Mouse (Mus musculus) thymus, postnatal 4 days (tissue): Measurements from ENCODE around the gene Ubxn4.
"Not testable (repeated sequence)": the region's sequence is repeated elsewhere in the genome, so short reads cannot be mapped to it uniquely, and the experiment has no call there.

Experiments used
- DNase-seq: peaks from one replicate; pipeline ENCODE4 v3.0.0; 2021

The Ubxn4 gene

GRCm38 (mm10) chr1:128243627-128243995 is at the start of gene Ubxn4:
Gene Ubxn4, plus strand, starts transcription at chr1:128243964.
- no peak for DNase-seq

- DNase-seq = no peak
Measured at GRCm38 (mm10) chr1:128194011-128194410, 49.8 kb upstream of the Ubxn4 start.

- DNase-seq = no peak
Measured at GRCm38 (mm10) chr1:128197353-128197752, 46.4 kb upstream of the Ubxn4 start.

GRCm38 (mm10) chr1:128213261-128213660 is 30.5 kb upstream of the Ubxn4 start:
- DNase-seq = no peak

DNA sequence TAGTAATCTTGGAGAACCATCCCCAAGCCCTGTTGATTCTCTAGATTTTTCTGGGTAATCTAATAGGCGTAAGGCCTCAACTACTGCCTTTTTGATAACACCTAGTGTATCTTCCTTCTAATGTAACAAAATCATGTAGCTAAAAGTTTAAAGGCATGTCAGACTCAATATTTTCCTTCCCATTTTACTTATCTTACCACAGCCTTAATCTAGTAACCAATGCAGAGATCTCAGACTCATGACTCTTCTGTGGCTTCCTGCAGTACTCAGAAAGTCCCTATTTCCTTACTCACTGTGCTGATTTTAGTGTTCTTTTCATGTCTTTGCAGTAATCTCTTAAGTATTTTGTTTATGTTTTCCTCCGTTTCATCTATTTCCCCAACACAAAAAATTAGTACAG is 21.9 kb upstream of the Ubxn4 start:
- DNase-seq = no peak

DNA sequence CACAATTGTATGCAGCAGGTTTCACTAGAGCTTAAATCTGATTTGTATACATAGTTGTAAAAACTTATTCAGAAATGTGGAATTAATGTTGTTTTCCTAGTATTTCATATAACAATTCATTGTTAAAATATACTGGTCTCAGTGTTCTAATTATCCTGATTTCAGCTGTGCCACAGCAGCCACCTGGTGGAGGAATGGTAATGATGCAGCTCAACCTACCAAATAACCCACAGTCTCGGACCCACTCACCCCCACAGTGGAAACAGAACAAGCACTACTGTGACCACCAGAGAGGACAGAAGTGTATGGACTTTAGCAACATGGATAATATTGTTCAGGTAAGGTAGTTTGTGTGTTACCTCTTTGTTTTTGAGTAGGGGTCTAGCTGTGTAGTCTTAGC is 20.5 kb upstream of the Ubxn4 start:
- no peak for DNase-seq

DNA sequence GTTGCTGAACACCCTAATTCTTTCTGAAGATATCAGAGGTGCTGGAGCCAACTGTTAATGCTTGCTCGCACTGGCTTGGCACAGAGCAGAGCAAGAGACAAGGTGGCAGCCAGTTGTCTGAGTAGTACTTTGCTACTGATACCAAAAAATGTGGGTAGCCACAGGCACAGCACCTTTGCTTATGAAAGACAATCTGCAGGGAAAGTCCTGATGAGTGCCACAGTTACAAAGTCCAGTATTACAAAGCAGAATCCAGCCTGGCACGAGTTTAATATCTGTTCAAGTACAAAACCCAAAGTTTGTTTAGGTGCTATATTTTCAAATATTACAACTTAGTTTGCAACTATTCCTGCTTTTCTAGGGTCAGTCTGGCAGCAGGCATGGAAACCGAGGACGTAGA is 8.6 kb upstream of the Ubxn4 start:
- no peak for DNase-seq

DNA sequence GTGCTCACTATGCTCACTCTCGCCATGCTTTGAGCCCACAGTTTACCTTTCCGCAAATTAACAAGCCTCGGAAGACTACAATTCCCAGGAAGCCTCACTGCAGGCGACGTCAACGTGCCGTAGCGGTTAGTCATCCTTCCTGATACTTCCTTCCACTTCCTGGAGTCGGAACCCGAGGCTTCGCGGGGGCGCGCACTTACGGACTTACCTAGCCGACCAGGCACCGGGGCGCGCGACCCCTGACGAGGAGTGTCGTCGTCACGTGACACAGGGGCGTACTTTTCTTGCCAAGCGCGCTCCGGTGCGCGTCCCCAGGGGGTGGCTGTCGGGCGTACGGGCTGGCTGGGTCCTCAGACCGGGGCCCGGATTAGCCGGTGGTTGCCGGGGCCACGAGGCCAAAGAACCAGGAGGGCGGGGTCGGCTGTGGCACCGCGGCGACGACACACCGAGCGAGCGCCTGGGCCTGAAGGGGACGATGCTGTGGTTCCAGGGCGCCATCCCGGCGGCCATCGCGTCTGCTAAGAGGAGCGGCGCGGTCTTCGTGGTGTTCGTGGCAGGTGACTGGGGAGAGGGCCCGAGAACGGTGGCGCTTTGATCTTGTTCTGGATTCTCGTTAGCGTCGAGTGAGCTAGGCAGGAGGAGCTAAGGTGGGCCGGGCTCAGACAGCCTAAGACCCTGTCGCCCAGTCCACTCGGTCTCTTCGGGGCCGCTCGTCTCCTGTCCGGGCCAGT is 397 bp downstream of the Ubxn4 start:
- DNase-seq = peak; percentile 99

GRCm38 (mm10) chr1:128244727-128245355 is 1.1 kb downstream of the Ubxn4 start:
- peak; percentile 64 for DNase-seq

DNA sequence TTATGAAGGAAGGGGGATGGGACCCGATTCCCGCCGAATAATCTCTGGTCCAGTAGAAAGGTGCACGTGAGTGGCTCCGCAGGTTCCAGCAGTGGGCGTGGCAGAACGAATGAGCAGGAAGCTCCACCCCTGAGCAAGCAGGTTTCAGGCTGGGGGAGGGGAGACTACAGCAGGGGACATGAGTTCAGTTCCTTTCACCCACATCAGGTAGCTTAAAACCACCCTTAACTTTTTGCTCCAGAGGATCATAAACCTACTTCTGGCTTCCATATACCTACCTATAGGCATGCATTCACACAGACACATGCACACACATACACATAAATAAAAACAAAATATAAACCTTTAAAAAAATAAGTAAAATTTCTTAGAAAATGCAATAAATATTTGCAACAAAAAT is 23.3 kb downstream of the Ubxn4 start:
- not testable (repeated sequence) for DNase-seq

DNA sequence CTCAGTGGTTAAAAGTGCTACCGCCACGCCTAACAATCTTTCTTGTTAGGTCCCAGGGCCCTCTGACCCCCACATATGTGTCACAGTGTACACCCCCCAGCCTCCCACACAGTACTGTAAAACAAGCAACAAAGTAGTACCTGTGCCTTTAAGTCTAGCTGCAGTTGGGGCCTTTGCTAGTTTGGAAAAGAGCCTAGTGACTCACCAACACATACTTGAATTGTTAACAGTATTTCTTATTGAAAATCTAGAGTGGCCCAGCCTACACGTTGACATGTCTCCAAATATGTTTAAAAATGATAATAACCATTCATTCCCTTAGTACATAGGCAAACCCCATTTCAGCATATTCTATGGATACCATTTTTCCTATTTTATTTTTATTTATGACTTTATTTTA is 27.0 kb downstream of the Ubxn4 start:
- no peak for DNase-seq

DNA sequence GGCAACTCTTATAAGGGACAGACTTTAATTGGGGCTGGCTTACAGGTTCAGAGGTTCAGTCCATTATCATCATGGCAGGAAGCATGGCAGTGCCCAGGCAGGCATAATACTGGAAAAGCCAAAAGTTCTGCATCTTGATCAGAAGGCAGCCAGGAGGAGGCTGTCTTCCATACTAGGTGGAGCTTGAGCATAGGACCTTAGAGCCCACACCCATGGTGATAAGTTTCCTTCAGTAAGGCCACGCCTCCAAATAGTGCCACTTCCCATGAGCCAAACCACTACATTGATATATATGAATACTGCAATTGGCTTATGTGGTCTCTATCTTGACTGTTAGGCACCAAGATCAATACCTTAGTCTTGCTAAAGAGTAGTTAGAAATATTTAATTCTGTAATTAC is 32.1 kb downstream of the Ubxn4 start:
- DNase-seq = no peak

DNA sequence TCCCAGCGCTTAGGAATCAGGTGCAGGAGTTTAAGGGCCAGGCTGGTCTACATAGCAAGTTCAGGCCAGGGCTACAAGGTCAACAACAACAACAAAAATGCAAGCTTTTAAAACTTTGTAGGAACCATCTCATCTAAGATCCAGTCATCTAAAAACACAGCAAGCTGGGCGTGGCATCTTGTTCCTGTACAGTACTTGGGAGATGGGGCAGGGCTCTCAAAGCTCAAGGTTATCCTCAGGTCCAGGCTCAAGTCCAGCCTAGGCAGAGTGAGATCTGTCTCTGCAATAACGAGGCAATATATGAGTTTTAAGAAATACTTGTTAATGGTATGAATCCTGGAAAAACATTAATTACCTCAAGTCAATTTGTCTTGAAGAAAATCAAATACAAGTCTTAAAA is 34.8 kb downstream of the Ubxn4 start:
- DNase-seq = no peak

GRCm38 (mm10) chr1:128281753-128282152 is 38.0 kb downstream of the Ubxn4 start:
- DNase-seq = peak; percentile 44

DNA sequence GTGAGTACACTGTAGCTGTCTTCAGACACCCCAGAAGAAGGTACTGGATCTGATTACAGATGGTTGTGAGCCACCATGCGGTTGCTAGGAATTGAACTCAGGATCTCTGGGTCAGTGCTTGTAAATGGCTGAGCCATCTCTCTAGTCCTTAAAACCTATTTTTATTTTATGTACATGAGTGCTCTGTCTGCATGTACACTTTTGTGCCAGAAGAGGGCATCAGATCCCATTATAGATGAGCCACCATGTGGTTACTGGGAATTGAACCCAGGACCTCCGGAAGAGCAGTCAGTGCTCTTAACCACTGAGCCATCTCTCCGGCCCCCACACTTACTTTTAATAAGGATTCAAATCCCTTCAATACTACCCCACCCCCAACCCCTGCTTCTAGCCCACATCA is 39.2 kb downstream of the Ubxn4 start:
- DNase-seq = no peak

DNA sequence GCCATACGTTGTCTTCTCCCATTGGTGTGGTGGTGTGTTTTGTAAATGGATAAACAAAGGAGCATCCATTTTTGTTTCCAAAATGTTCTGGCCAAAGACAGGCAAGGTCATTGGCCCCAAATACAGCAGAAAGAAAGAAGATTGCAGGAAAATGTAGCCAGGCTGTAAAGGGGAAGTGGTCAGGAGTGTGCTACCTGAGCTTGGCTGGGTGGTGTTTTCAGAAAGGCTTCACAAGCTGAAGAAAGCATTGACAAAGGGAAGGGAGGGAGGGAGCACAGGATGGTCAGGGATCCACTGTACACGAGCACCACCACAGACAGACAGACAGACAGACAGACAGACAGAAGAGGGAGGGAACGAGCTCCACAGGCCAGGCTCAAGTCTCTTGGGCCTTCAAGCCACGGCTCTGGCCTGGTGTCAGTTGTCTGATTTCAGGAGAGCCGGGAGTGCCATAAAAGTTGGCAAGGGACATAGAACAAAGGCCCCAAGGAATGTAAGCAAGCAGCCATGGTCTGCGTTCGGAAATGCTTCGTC is 40.5 kb downstream of the Ubxn4 start:
- no peak for DNase-seq

GRCm38 (mm10) chr1:128285136-128285535 is 41.4 kb downstream of the Ubxn4 start:
- no peak for DNase-seq

GRCm38 (mm10) chr1:128290295-128290694 is 46.5 kb downstream of the Ubxn4 start:
- no peak for DNase-seq

DNA sequence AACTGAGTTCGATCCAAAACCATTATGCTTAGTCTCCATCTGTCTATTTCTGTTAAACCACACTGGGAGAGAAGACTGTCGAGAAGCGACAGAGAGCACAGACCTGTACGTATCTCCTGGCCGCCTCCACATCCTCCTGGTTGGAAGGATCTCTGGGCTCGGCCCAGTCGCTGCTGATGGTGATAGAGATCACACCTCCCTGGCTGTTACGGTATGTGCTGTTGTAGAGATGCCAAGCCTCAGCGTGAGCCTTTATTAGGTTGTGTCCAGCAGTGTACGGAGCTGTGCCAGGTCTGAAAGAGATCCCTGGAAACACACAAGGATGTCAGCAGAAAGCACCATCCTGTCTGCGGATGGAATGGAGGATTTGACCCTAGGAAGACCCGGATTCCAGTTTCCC is 49.8 kb downstream of the Ubxn4 start:
- no peak for DNase-seq

DNA sequence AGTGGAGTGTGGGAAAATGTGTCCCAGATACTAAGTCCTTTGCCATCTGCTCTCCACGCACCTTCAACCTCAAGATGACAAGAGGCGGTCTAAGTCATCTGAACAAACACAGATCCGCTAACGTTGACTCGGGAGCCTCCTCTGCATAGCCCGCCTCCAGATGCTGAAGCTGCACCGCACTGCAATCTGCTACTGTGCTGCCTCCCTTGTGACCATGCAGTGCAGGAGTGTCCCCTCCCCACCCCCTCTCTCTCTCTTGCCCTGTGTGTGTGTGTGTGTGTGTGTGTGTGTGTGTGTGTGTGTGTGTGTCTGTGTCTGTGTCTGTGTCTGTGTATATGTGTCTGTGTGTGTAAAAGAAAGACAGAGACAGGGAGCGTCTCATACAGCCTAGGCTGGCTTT is 51.5 kb downstream of the Ubxn4 start:
- no peak for DNase-seq

- no peak for DNase-seq
Measured at GRCm38 (mm10) chr1:128295717-128296528, 52.2 kb downstream of the Ubxn4 start.

DNA sequence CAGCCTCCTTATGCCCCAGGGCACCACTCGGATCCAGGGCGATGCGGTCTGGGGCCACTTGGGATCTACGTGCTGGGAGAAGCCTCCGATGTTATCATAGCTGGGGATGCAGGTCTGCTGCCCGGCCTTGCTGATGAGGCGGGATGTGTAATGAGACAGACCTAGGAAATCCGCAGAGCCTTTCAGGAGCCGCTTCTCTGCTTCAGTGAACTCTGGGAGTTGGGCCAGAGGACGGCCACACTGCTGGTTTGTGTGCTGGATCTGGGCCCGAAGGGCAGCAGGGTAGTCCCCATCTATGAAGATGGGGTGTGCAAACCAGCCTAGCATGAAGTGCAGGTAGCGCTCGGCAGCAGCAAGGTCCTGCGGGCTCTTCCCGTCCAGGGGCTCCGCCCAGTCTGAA is 60.1 kb downstream of the Ubxn4 start:
- DNase-seq = no peak

- DNase-seq = peak; percentile 39
Measured at GRCm38 (mm10) chr1:128309043-128309442, 65.3 kb downstream of the Ubxn4 start.

DNA sequence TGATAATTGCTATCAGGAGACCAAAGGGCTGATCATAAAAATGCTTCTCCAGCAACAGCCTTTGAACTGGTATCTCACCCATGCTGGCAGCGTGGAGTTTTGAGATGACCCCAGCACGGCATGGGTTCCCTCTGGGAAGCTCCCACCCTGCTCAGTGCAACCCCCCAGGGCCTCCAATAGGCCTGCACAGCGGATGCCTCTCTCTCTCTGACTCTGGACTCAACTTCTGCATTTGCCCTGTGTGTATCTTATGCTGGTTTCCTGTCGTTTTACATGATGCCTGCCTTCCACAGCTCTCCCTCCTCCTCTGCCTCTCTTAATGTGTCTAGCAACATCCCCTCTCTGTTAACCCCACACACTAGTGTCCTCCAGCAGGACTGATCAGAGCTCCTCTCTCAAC is 70.9 kb downstream of the Ubxn4 start:
- no peak for DNase-seq
